Mouse (Mus musculus) CD4-positive naive resting alpha-beta T cell, adult 76 days (primary cell): Measurements from ENCODE around the gene Pus10. TPM values are rescaled to one million over a fixed set of nuclear protein-coding genes. Genes with fewer than 3 reads are reported as not detected.

Experiments used
- total RNA-seq: library from RNA; stranded (reverse); gene quantifications from one replicate; pipeline ENCODE4 v1.2.4, GENCODE M21; 2023

Pus10 gene
- total RNA-seq: 21.4 TPM

GRCm38 (mm10) chr11:23665311-23665786 is at the start of gene Pus10:
TSS of gene Pus10 (plus strand) at chr11:23665674.

GRCm38 (mm10) chr11:23632945-23633878 is 32.3 kb upstream of the Pus10 start, which contains the start of gene 0610010F05Rik:
TSS of gene 0610010F05Rik (minus strand) at chr11:23633639.

DNA sequence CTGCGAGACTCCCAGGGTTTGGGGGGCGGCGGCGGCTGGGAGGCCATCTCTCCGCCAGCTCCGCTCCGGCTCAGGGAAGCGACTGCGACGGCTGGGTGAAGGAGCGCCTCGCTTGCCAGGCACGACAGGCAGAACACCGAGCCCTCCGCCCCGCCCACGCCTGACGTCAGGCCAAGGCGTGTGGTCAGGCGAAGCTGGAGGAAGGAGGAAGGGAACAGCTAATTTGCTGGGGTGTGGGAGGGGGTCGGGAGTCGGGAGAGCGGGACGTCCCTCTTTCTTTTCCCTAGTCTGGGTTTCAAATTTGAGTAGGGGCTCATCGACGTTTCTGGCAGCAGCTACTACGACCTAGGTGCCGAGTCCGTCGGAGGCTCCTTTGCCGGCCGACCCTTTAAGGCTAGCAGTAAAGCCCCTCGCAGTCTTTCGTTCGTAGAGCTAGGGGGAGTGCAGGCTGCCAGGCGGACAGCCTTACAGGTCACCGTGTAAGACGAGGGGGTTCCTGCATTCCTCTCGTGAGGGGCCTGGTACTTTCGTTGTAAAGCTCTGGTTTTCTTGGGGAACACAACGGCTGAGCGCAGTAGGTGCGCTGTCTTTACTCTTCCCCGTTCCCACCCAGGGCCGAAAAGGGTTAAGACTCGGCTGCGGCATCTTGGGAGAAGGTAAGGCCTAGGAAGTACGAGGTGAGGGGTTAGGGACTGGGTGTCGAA is 476 bp downstream of the Pus10 start, which contains the start of gene Pex13:
TSS of gene Pex13 (minus strand) at position 162 of the 704 bp plus-strand sequence.

DNA sequence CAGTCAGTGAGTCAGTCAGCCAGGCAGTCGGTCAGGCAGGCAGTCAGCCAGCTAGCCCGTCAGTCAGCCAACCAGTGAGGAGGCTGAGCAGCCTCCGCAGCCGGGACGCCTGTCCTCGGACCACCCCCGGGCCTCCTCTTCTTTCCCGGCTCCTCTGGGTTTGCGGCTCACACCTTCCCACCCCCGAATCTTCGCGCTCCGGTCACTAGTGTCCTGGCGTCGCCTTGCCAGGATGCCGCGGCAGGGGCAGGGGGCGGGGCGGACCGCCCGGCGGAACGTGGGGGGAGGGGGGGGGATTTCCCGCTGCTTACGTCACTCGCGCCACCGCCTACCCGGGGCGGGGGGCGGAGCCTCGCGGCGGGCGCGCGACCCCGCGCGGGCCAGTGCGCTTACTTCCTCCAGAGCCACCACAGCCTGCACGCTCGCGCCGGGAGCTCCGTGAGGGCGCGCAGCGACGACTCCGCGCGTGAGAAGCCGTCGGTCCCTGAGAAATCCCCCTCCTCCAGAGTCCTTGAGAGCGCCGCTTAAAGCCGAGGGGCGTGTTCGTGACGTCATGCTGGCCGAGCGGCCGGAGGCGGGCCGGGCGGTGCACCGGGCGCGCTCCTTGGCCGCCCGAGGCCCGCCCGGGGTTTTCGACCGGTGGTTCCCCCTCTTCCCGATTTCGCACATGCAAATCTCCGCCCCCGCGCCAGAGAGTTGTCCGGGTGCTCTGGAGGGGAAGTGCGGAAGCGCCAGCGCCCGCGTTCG is 105.5 kb downstream of the Pus10 start, which contains the start of gene Rel:
TSS of gene Rel (minus strand) at position 211 of the 747 bp plus-strand sequence.

Other genes starting within 250 kb of the Pus10 start
- 36.2 TPM for gene Ahsa2, start 167.6 kb upstream of the Pus10 start, total RNA-seq
- not detected for gene 1700093K21Rik, start 144.5 kb upstream of the Pus10 start, total RNA-seq
- 4.9 TPM for gene 0610010F05Rik, start 32.0 kb upstream of the Pus10 start, total RNA-seq
- gene Pex13, start 285 bp downstream of the Pus10 start, total RNA-seq: 15.7 TPM
- 96.2 TPM for gene Rel, start 105.3 kb downstream of the Pus10 start, total RNA-seq
- gene Papolg, start 229.6 kb downstream of the Pus10 start, total RNA-seq: 28.9 TPM